Mouse (Mus musculus): ENCODE results near the gene Dnmt1. TPM values are rescaled to one million over a fixed set of nuclear protein-coding genes. Genes with fewer than 3 reads are reported as not detected.

Dnmt1 gene
- total and polyA plus RNA-seq, 3 experiments, result 9.1 to 11.6 (median 11.1) TPM

DNA sequence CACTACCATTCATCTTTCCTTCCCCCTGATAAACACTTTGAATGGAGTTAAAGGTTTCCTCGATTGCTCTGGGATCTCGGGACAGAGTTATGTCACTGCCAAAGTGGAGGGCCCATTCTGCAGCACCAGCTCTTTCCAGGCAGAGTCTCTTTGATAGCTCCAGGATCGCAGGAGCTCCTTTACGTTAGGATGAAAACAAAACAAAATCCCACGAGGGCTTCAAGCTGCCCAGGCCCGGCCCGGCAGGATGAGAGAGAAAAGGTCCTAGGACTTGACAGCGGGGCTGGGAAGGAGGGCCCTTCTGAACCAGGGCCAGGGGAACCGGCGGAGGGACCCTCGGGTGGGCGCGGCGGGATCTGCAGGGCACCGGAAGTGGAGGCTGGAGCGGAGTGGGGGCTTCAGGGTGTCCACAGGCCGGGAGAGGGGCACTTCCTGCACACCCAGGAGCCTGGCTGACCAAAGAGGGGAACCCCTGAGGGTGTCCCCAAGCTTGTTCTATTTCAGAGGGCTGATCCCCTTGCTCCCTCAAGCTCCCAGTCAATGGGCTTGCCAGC is 7.6 kb downstream of the Dnmt1 start:
- 1% methylated on average over 17 of the region's 17 CpGs for WGBS

DNA sequence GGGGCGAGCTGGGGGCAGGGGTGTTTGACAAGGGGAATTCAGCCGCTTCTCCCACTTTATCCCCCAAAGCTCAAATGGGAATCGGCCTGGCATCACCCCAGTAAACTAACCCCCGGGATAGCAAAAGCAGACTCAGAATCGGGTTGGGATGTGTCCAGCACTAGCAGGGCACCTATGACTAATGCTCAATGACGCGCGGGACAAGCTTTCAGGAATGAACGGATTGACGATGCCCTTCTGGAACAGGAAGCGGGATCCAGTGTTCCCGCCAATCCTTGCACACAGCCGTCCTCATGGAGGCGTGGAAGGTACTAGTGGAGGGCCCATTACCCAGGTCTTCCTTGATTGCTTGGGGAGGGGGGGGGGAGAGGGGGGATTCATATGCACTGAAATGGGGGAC is 8.2 kb downstream of the Dnmt1 start:
- no peak for TF ChIP-seq CTCF (IDR thresholded peaks at IDR 0.05)
- TF ChIP-seq EP300 (IDR thresholded peaks at IDR 0.05; ENCODE audit: insufficient read depth, low read depth, low read length), result no peak
- TF ChIP-seq POLR2A (IDR thresholded peaks at IDR 0.05; ENCODE audit: insufficient read depth, low read depth, low read length), result no peak
- Histone ChIP-seq H3K9ac (ENCODE audit: low read depth, low read length) (peak overlapping the region; percentile 81), H3K4me1 (ENCODE audit: control insufficient read depth, insufficient read depth, low read length) (peaks cover 2% of the 10 kb centered on the region), H3K4me3 (peak overlapping the region; percentile 85), H3K27ac (no peak overlapping the region), H3K36me3 (ENCODE audit: control insufficient read depth, insufficient read depth, low read length) (no peaks in the 10 kb centered on the region), H3K79me2 (replicated peaks; ENCODE audit: control insufficient read depth, insufficient read depth, low read length) (peaks cover 2% of the 10 kb centered on the region; the same call in 1 of the 2 replicates), H3K27me3 (ENCODE audit: control insufficient read depth, insufficient read depth, low read length) (no peaks in the 10 kb centered on the region)
- intact Hi-C loops (cut with DNase I), result no loop called here
- peak in 1 of 2 experiments; percentile 26 for DNase-seq
- 9% methylated on average over 14 of the region's 14 CpGs for WGBS

More for the DNA sequence above, 7.6 kb downstream of the Dnmt1 start:
- Histone ChIP-seq H3K4me1 (ENCODE audit: control insufficient read depth, insufficient read depth, low read length) (peaks cover 2% of the 10 kb centered on the region), H3K27ac (peak overlapping the region; percentile 78), H3K9ac (ENCODE audit: low read depth, low read length) (peak overlapping the region; percentile 81), H3K4me3 (peak overlapping the region; percentile 85), H3K27me3 (ENCODE audit: control insufficient read depth, insufficient read depth, low read length) (no peaks in the 10 kb centered on the region), H3K36me3 (ENCODE audit: control insufficient read depth, insufficient read depth, low read length) (no peaks in the 10 kb centered on the region), H3K79me2 (replicated peaks; ENCODE audit: control insufficient read depth, insufficient read depth, low read length) (peaks cover 2% of the 10 kb centered on the region; the same call in 1 of the 2 replicates)
- no peak for TF ChIP-seq POLR2A (IDR thresholded peaks at IDR 0.05; ENCODE audit: insufficient read depth, low read depth, low read length)
- TF ChIP-seq EP300 (IDR thresholded peaks at IDR 0.05; ENCODE audit: insufficient read depth, low read depth, low read length), result no peak
- no peak for TF ChIP-seq CTCF (IDR thresholded peaks at IDR 0.05)
- intact Hi-C loops (cut with DNase I), result no loop called here
- DNase-seq, result no peak

DNA sequence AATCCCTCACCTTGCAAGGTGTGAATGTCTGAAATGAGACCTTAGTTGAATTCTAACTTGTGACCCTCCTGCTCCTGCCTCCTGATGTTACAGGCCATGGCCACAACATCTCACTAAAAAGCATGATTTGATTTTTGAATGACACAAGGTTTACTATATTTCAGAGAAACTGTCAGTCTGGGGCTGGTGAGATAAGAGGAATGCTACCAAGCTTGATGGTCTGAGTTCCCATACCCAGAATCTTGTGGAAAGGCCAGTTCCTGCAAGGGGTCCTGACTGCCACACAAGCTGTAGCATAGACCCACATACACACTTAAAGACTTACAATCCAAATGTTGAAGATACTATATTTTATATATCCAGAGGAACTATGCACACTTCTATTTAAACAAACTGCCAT is 9.3 kb downstream of the Dnmt1 start:
- Histone ChIP-seq H3K4me3 (no peak overlapping the region), H3K9ac (ENCODE audit: low read depth, low read length) (no peak overlapping the region), H3K79me2 (replicated peaks; ENCODE audit: control insufficient read depth, insufficient read depth, low read length) (peaks cover 2% of the 10 kb centered on the region; the same call in 1 of the 2 replicates), H3K27ac (no peak overlapping the region), H3K27me3 (ENCODE audit: control insufficient read depth, insufficient read depth, low read length) (no peaks in the 10 kb centered on the region), H3K36me3 (ENCODE audit: control insufficient read depth, insufficient read depth, low read length) (no peaks in the 10 kb centered on the region), H3K4me1 (ENCODE audit: control insufficient read depth, insufficient read depth, low read length) (peaks cover 2% of the 10 kb centered on the region)
- intact Hi-C loops (cut with DNase I), result no loop called here
- no peak for TF ChIP-seq CTCF (IDR thresholded peaks at IDR 0.05)
- no peak for DNase-seq

DNA sequence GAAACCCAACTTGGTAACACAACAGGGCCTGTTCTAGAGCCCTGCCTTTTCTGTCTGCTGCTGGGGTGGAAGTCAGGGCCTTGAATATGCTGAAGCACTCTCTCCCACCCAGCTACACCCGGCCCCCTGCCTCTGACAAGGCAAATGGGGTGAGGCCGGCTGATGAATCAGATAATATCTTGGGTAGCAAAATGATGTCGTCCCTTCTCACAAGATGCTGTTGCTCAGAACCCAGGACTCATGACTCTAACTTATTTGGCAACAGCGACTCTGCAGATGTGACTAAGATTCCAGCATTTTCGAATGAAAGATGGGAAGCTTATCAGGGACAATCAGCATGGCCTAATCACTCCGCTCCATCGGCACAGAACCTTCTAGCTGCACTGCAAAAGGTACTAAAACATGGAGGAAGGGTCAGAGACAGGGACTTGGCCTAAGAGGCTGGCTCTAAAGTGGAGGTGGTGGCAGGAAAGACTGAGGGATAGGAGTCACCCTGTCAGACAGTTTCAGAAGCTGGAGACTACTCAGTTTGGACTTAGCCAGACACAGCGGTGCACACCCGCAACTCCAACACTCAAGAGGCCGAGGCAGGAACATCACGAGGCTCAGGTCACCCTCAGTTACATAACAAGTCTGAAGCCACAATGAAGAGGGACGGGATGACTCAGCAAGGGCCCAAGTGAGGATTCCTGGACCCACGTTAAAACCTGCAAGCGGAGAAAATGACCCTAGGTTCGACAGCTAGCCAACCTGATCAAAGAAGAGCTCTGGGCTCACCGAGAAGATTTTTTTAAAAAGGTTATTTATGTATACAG is 13.4 kb downstream of the Dnmt1 start:
- Histone ChIP-seq H3K27me3 (ENCODE audit: control insufficient read depth, insufficient read depth, low read length) (no peaks in the 10 kb centered on the region), H3K36me3 (ENCODE audit: control insufficient read depth, insufficient read depth, low read length) (no peaks in the 10 kb centered on the region), H3K9ac (ENCODE audit: low read depth, low read length) (no peak overlapping the region), H3K4me1 (ENCODE audit: control insufficient read depth, insufficient read depth, low read length) (no peaks in the 10 kb centered on the region; the same call in 1 of the 2 replicates), H3K27ac (no peak overlapping the region), H3K4me3 (no peak overlapping the region), H3K79me2 (replicated peaks; ENCODE audit: control insufficient read depth, insufficient read depth, low read length) (peaks cover 4% of the 10 kb centered on the region)
- TF ChIP-seq POLR2A (IDR thresholded peaks at IDR 0.05; ENCODE audit: insufficient read depth, low read depth, low read length) (no peak), CTCF (IDR thresholded peaks at IDR 0.05) (no peak), EP300 (IDR thresholded peaks at IDR 0.05; ENCODE audit: insufficient read depth, low read depth, low read length) (no peak)
- no peak for DNase-seq
- 69% methylated on average over 16 of the region's 16 CpGs for WGBS
- intact Hi-C loops (cut with DNase I), result no loop called here

DNA sequence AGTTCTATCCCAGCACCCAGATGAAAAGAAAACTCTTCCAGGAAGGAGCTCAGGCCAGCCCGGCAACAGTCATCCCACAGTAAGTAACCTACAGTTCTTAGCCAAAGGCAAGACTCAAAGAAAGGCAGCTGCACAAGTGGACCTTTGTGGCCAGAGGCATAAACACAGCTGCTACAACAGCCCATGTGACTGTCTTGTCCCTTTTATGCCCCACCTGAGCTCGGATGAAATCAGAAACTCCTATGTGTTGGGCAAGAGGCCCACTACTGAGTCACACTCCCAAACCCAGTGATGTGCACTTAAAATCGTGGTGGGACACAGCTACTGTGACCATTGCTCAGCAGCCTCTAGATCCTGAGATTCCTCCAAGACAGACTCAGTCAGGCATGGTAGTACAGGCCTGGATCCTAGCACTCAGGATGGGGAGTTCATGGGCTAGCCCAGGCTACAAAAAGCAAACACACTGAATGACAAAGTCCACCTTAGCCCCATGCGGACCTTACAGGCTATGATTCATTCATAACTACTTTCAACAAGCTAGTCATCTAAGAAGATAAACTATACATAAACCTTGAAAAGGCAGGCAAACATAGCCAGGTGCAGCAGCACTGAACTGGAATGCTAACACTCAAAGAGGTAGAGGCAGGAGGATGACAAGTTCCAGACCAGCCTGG is 14.9 kb downstream of the Dnmt1 start:
- H3K79me2 ChIP-seq (replicated peaks; ENCODE audit: control insufficient read depth, insufficient read depth, low read length), result peaks cover 4% of the 10 kb centered on the region
- no peaks in the 10 kb centered on the region for H3K27me3 ChIP-seq (ENCODE audit: control insufficient read depth, insufficient read depth, low read length)
- no peak for DNase-seq
- no peak overlapping the region for H3K27ac ChIP-seq
- no peaks in the 10 kb centered on the region; the same call in 1 of the 2 replicates for H3K4me1 ChIP-seq (ENCODE audit: control insufficient read depth, insufficient read depth, low read length)
- TF ChIP-seq EP300 (IDR thresholded peaks at IDR 0.05; ENCODE audit: insufficient read depth, low read depth, low read length) (no peak), CTCF (IDR thresholded peaks at IDR 0.05) (no peak), POLR2A (IDR thresholded peaks at IDR 0.05; ENCODE audit: insufficient read depth, low read depth, low read length) (no peak)
- 60% methylated on average over 4 of the region's 4 CpGs for WGBS
- H3K36me3 ChIP-seq (ENCODE audit: control insufficient read depth, insufficient read depth, low read length), result no peaks in the 10 kb centered on the region
- intact Hi-C loops (cut with DNase I), result no loop called here
- H3K9ac ChIP-seq (ENCODE audit: low read depth, low read length), result no peak overlapping the region
- H3K4me3 ChIP-seq, result no peak overlapping the region

DNA sequence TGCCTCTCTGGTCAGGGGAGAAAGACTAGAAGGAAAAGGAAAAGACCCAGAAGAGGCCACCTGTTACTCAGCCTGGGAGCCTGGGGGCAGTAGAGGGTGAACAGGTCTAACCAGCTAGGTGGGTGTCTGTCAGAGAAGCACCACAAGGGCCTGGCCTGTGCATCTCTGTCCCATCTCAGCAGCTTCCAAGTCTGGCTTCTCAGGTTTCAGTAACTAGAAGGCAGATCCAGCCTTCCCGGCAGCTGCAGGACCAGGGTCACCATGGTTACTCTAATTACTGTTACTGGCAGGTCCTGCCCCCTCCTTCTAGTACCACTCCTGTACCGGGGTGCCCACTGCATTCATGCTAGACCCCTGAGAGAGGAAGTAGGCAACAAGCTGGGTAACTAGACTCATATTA is 15.8 kb downstream of the Dnmt1 start:
- Histone ChIP-seq H3K4me1 (ENCODE audit: control insufficient read depth, insufficient read depth, low read length) (no peaks in the 10 kb centered on the region; the same call in 1 of the 2 replicates), H3K36me3 (ENCODE audit: control insufficient read depth, insufficient read depth, low read length) (no peaks in the 10 kb centered on the region), H3K9ac (ENCODE audit: low read depth, low read length) (no peak overlapping the region), H3K27ac (no peak overlapping the region), H3K79me2 (replicated peaks; ENCODE audit: control insufficient read depth, insufficient read depth, low read length) (peaks cover 4% of the 10 kb centered on the region), H3K27me3 (ENCODE audit: control insufficient read depth, insufficient read depth, low read length) (no peaks in the 10 kb centered on the region), H3K4me3 (no peak overlapping the region)
- intact Hi-C loops (cut with DNase I), result no loop called here
- TF ChIP-seq EP300 (IDR thresholded peaks at IDR 0.05; ENCODE audit: insufficient read depth, low read depth, low read length) (no peak), POLR2A (IDR thresholded peaks at IDR 0.05; ENCODE audit: insufficient read depth, low read depth, low read length) (no peak), CTCF (IDR thresholded peaks at IDR 0.05) (no peak)
- no peak for DNase-seq
- WGBS, result 61% methylated on average over 2 of the region's 2 CpGs

Measured in heart, adult 2 months (tissue).